Mouse (Mus musculus) hindbrain, embryonic 11.5 days (tissue): ENCODE data around the gene Cobll1. TPM values are rescaled to one million over a fixed set of nuclear protein-coding genes. Genes with fewer than 3 reads are reported as not detected.

Experiments
- ATAC-seq: fragments of 200-750 bp; cut with Nextera tagmentation; 2 replicates; pipeline ENCODE4 v1.8.0; 2017; ENCODE audit warnings: mild to moderate bottlenecking, moderate TSS enrichment, moderate library complexity; ENCODE audit not compliant: low FRiP score
- DNase-seq: peaks from one replicate; pipeline ENCODE4 v3.0.0-alpha.2; 2015; ENCODE audit warnings: low spot score
- H3K27ac ChIP-seq: fragments of 300-500 bp; sonication (generic); 2 replicates; pipeline ENCODE4 v1.5.1; 2014; ENCODE audit warnings: mild to moderate bottlenecking, low read depth, low read length
- H3K27me3 ChIP-seq: fragments of 300-500 bp; sonication (generic); 2 replicates; pipeline ENCODE4 v1.6.1; 2014; ENCODE audit warnings: mild to moderate bottlenecking, low read length, moderate library complexity, mixed read lengths; ENCODE audit not compliant: control insufficient read depth, insufficient read depth
- H3K36me3 ChIP-seq: fragments of 300-500 bp; sonication (generic); 2 replicates; pipeline ENCODE4 v1.6.1; 2014; ENCODE audit warnings: mild to moderate bottlenecking, low read length, moderate library complexity, mixed read lengths; ENCODE audit not compliant: control insufficient read depth, insufficient read depth
- H3K4me1 ChIP-seq: fragments of 300-500 bp; sonication (generic); replicated peaks from 2 replicates; pipeline ENCODE4 v1.6.1; 2014; ENCODE audit warnings: low read length, mixed read lengths; ENCODE audit not compliant: control insufficient read depth, insufficient read depth
- H3K4me2 ChIP-seq: fragments of 300-500 bp; sonication (generic); replicated peaks from 2 replicates; pipeline ENCODE4 v1.6.1; 2014; ENCODE audit warnings: mild to moderate bottlenecking, low read depth, low read length
- H3K4me3 ChIP-seq: fragments of 300-500 bp; sonication (generic); 2 replicates; pipeline ENCODE4 v1.5.1; 2014; ENCODE audit warnings: low read depth, low read length
- H3K9ac ChIP-seq: fragments of 300-500 bp; sonication (generic); 2 replicates; pipeline ENCODE4 v1.6.1; 2014; ENCODE audit warnings: low read depth, low read length
- H3K9me3 ChIP-seq: fragments of 300-500 bp; sonication (generic); 2 replicates; pipeline ENCODE4 v1.6.1; 2016; ENCODE audit warnings: low read length; ENCODE audit not compliant: control insufficient read depth
- WGBS: fragments of 180-500 bp; shearing (Covaris S2); extraction: QIAGEN DNeasy Blood & Tissue Kit; methylation state at CpG from one replicate; pipeline ENCODE4 v1.1.7; 2014; 5-methylcytosine and 5-hydroxymethylcytosine counted together
- polyA plus RNA-seq: library from polyadenylated mRNA; unstranded; fragments of >200 nt; fragmentation: Nextera tagmentation; extraction: Ambion mirVana; gene quantifications from 2 replicates; pipeline ENCODE4 v1.2.1, GENCODE M21; 2014

The Cobll1 gene
- polyA plus RNA-seq, 1 experiment from 2014 or later: 2.2 TPM

DNA sequence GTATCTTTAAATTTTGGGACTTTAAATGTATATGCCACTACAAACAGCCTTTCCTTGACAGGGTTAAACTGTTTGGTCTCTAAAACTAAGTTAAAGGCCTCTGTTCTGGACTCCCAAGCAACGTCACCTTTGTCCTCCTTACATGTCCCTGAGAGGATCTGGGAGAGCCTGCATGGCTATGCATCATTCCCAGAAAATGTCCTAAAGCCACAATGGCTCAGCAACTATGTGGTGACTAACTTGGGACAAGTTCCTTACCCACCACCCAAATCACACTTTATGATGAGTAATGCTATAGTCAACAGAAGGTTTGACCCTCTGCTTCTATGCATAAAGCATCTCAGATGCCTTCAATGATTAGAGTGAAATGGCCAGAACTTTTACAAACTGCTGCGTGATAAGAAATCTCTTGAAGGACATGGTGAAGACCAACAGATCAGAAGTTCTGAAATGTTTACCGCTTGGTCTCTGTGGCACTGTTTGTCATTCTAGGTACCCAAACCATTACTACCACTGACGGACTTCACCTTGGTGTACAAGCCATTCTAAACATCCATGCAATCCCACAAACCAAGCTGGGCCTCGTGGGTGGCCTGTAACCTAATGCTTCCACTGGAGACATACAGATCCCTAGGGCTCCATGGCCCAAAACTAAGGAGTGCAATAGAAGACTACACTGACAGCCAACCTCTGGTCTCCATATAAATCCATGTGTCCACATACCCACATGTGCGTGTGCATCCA lies 11.9 kb downstream of the Cobll1 start:
- no peak for ATAC-seq
- Histone ChIP-seq H3K36me3 (no peaks in the 10 kb centered on the region), H3K4me3 (no peak overlapping the region), H3K4me1 (no peaks in the 10 kb centered on the region), H3K9ac (no peak overlapping the region), H3K27ac (no peak overlapping the region), H3K27me3 (no peaks in the 10 kb centered on the region), H3K9me3 (no peaks in the 10 kb centered on the region), H3K4me2 (no peak overlapping the region)
- WGBS: 87% methylated on average over 6 of the region's 6 CpGs
- no peak for DNase-seq

DNA sequence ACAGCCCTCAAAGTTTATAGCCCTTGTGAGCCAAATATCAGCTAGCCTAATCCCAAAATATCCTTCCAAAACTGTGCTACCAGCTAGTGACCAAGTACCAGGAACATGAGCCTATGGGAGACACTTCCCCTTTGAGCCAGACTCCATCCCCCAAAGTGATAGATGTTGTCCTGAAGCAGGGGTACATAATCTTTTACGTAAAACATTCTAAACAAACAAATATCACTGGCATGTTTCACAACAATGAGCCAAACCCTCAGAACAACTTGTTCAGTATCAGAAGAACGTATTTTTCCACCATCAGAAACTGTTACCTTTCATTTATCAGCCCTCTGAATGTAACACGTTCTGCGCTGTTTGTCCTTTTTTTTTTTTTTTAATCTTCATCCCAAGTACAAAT lies 12.7 kb downstream of the Cobll1 start:
- 95% methylated on average over 4 of the region's 4 CpGs for WGBS
- Histone ChIP-seq H3K27me3 (no peaks in the 10 kb centered on the region), H3K9ac (no peak overlapping the region), H3K27ac (no peak overlapping the region), H3K36me3 (no peaks in the 10 kb centered on the region), H3K4me2 (no peak overlapping the region), H3K9me3 (no peaks in the 10 kb centered on the region), H3K4me3 (no peak overlapping the region), H3K4me1 (no peaks in the 10 kb centered on the region)
- ATAC-seq: no peak
- no peak for DNase-seq

DNA sequence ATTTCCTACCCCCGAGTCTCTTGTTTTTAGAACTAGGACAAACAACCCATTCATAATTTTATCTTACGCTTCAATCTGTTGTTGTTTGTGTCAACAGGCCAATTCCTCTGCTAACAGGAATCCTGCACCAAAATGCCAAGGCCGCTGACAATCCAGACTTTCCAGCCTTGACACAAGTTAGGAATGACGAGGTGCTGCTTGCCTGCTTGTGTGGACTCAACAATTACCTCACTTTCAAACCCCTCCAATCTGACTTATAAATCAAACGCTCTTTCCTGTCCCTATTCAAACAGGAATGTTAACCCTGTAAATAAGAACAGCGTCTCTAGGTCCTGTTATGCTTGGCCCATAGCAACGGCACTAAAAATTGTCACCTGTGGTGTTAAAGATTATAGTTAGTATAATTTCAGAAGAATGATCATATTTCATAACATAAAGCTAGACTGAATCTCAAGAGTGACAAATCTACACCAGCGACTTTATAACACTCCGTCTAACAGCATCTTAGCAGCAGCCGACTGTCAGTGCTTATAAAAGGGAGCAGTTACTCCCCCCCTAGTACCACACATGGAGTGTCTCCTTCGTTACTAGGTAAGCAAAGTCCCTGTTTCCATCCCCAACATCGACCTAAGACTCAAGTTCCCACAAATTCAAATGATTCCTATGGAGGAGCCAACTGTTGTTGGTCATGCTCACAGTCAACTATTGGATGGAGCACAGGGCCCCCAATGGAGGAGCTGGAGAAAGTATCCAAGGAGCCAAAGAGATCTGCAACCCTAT lies 15.1 kb downstream of the Cobll1 start:
- H3K27ac ChIP-seq: no peak overlapping the region
- no peaks in the 10 kb centered on the region for H3K9me3 ChIP-seq
- H3K4me2 ChIP-seq: no peak overlapping the region
- no peaks in the 10 kb centered on the region for H3K4me1 ChIP-seq
- H3K9ac ChIP-seq: no peak overlapping the region
- H3K36me3 ChIP-seq: no peaks in the 10 kb centered on the region
- H3K27me3 ChIP-seq: no peaks in the 10 kb centered on the region
- DNase-seq (no peak), ATAC-seq (no peak)
- H3K4me3 ChIP-seq: no peak overlapping the region
- WGBS: 84% methylated on average over 12 of the region's 12 CpGs

DNA sequence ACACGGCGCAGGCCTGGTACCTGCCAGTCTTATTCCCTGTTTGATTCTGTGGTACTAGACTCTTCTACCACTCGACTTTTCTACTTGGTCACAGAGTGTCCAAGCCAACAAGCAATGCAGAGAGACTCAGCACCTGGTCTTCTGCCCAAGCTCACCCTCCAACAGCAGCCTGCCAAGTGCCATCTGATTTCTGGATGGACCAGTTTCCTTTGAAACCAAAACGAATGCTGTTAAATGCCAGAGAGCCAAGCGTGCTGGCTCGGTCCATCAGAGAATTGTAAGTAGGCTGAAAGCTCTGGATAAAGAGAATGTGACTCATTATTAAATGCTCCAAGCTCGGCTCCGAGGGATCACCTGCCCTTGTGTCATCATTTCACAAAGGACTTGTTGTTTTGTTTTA lies 16.2 kb downstream of the Cobll1 start:
- Histone ChIP-seq H3K36me3 (no peaks in the 10 kb centered on the region), H3K27ac (no peak overlapping the region), H3K4me3 (no peak overlapping the region), H3K4me2 (no peak overlapping the region), H3K9me3 (no peaks in the 10 kb centered on the region), H3K9ac (no peak overlapping the region), H3K27me3 (no peaks in the 10 kb centered on the region), H3K4me1 (no peaks in the 10 kb centered on the region)
- WGBS: 80% methylated on average over 8 of the region's 8 CpGs
- ATAC-seq: no peak
- DNase-seq: no peak

DNA sequence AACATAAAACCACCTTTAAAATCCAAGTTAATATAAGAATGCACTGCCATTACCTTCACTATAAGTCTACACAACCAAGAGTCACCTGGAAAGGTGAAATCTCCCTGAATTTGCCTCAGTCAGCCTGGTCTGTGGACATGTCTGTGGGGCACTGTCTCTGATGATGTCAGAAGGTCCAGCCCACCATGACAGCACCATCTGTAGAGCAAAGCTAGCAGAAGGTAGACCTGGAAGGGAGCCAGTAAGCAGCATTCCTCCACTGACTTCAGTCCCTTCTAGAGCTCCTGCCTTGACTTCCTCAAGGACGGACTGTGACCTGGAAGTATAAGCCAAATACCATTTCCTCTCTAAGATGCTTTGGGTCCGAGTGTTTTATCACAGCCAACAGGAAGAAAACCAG lies 17.6 kb downstream of the Cobll1 start:
- Histone ChIP-seq H3K9me3 (no peaks in the 10 kb centered on the region), H3K9ac (no peak overlapping the region), H3K4me3 (no peak overlapping the region), H3K36me3 (no peaks in the 10 kb centered on the region), H3K27ac (no peak overlapping the region), H3K4me1 (no peaks in the 10 kb centered on the region), H3K27me3 (no peaks in the 10 kb centered on the region), H3K4me2 (no peak overlapping the region)
- DNase-seq (no peak), ATAC-seq (no peak)
- WGBS: 86% methylated on average over 2 of the region's 2 CpGs

DNA sequence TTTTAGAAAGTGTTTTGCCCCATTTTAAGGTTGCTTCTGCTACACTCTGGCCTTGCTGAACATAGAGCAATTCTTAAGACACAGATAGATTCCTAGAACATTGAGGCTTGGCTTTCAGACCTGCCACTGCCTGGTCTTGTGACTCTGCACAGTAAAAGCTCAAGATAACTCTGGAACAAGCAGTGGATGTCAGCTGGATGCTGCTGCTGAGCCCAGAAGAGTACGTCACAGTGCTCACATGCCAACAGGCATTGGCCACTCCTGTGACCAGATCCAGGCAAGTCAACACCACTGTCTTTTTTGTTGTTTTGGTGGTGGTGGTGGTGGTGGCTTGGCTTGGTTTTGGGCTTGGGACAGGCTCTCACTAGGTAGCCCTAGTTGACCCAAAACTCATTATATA lies 18.6 kb downstream of the Cobll1 start:
- 91% methylated on average over 1 of the region's 1 CpGs for WGBS
- H3K36me3 ChIP-seq: no peaks in the 10 kb centered on the region
- H3K4me3 ChIP-seq: no peak overlapping the region
- H3K9me3 ChIP-seq: no peaks in the 10 kb centered on the region
- no peak overlapping the region for H3K27ac ChIP-seq
- H3K4me2 ChIP-seq: no peak overlapping the region
- no peaks in the 10 kb centered on the region for H3K4me1 ChIP-seq
- no peak for DNase-seq
- ATAC-seq: no peak
- no peak overlapping the region for H3K9ac ChIP-seq
- H3K27me3 ChIP-seq: no peaks in the 10 kb centered on the region

DNA sequence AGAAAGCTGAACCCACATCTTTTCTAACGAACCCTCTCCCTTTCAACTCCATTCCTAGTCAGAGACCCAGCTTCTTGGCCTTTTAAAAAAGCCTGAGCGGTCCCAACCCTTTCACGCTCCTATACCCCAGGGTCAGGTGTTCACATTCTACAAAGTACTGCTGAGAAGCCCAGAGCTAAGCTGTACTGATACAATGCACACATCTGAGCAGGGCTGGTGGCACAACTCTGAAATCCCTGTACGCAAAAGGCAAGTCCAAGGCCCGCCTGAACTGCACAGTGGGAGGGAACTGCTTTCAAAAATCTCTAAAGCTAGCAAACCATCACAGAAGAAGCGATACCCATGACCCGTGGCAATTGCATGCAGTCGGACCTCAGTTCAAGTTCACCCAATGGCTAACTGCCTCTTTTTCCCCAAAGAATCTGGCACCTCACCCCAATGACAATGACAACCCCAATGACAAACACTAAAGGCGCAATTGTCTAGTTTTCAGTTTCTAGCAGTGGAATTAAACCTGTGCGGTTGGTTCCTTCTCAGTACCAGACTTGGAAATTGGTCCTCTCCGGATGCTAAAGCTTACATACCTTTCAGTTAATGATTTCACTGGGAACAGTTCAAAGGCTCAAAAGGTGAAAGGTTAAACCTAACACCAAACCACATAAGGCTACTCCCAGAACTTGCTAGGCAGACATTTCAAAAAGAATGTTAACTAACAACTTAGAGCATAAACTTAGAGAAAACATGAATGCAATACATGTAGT lies 19.6 kb downstream of the Cobll1 start:
- ATAC-seq (no peak), DNase-seq (no peak)
- H3K27ac ChIP-seq: no peak overlapping the region
- no peaks in the 10 kb centered on the region for H3K27me3 ChIP-seq
- no peaks in the 10 kb centered on the region for H3K9me3 ChIP-seq
- no peak overlapping the region for H3K4me3 ChIP-seq
- no peak overlapping the region for H3K4me2 ChIP-seq
- no peaks in the 10 kb centered on the region for H3K36me3 ChIP-seq
- H3K9ac ChIP-seq: no peak overlapping the region
- no peaks in the 10 kb centered on the region for H3K4me1 ChIP-seq
- WGBS: 85% methylated on average over 11 of the region's 11 CpGs

DNA sequence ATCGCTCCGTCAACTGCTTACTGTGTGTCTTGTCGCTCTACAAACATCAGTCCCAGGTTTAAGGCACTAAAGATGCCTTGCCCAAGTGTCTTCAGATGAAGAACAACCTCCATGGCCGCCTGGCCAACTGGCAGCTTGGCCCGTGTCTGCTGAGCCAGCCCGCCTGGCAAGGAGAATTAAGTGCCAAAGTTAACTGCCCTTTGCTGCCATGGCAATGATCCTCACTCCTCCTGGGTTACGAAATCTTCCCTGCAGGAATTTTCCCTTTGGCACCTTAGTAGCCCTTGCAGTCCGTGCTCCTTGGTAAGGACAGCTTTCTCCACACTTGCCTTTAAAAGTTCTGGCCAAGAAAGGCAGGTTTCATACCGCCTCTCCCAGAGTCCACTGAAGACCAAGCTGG lies 20.9 kb downstream of the Cobll1 start:
- Histone ChIP-seq H3K27ac (no peak overlapping the region), H3K9me3 (no peaks in the 10 kb centered on the region), H3K27me3 (no peaks in the 10 kb centered on the region), H3K36me3 (no peaks in the 10 kb centered on the region), H3K4me2 (no peak overlapping the region), H3K9ac (no peak overlapping the region), H3K4me1 (no peaks in the 10 kb centered on the region), H3K4me3 (no peak overlapping the region)
- DNase-seq (no peak), ATAC-seq (no peak)
- 92% methylated on average over 9 of the region's 9 CpGs for WGBS
